Mouse (Mus musculus) heart, postnatal 10 days (tissue): ENCODE data around the gene Rpa3. TPM values are rescaled to one million over a fixed set of nuclear protein-coding genes. Genes with fewer than 3 reads are reported as not detected.
A peak's percentile ranks its signal among the peaks of the same experiment; 100 is the strongest.

Experiments used
- DNase-seq, 2 experiments: peaks; one replicate each; pipeline ENCODE4 v3.0.0; 2021
- intact Hi-C: fragments of 180-260 bp; cut with DNase I; formaldehyde crosslinking; loops from one replicate; pipeline ENCODE4 v1.15.1; 2025
- total RNA-seq, 2 experiments: library from RNA; stranded (reverse); gene quantifications; 2 replicates each; pipeline ENCODE4 v1.2.3; 2021

Gene Rpa3
- total RNA-seq, 2 experiments from 2014 or later = 22.5 to 30.5 TPM

DNA sequence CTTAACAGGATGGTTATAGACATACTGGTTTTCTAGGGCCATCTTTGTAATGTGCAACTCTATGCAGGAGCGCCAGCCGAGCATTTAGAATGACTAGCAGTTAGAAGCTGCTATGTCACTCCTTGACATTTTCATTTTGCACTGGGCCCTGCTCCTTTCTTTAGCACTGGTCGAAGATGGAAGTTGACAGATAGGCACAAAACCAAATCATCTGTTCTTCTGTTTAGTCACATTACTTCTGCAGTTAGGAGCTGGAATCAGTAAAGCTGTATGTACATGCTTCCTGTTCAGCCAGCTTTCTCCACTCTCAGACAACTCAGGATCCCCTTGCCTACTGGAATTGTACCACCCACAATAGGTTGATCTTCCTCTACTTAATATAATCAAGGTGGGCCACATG lies 48.3 kb downstream of the Rpa3 start:
- intact Hi-C loops = loop anchor here (5.0 kb wide), 2 partner anchors 47 to 527 kb away; partner anchors contain the start of genes Gm45062, Rpa3 and Umad1
- no peak for DNase-seq

DNA sequence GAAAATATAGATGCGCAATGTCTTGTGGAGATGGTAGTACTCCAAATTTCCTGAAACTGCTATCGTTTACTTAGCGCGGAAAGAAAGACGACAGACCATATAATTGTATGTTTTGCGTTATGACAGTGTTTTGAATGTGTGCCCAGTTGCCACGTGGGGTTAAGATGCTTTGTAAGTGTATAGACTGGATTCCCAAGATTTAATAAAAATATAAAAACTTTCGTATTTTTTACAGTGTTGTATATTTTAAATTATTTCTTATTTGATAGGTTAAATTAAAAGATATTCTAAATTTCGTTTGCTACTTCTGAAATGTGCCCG lies 49.1 kb downstream of the Rpa3 start:
- intact Hi-C loops = loop anchor here (5.0 kb wide), 2 partner anchors 47 to 527 kb away; partner anchors contain the start of genes Gm45062, Rpa3 and Umad1
- no peak for DNase-seq

- DNase-seq = peak; percentile 92 to 93
- intact Hi-C loops = no loop called here
Observed at GRCm38 (mm10) chr6:8209047-8209865, 49.7 kb downstream of the Rpa3 start, which contains the start of gene Mios. Mios (plus strand) TSS chr6:8209222.

Other genes starting within 250 kb of the Rpa3 start
- under 1 TPM; 0.57 to 0.96 TPM for gene Col28a1, start 66.6 kb downstream of the Rpa3 start, total RNA-seq
- 10 to 100 TPM; 21.6 TPM for gene Mios, start 50.0 kb downstream of the Rpa3 start, total RNA-seq
- gene Umad1, start 115 bp upstream of the Rpa3 start, total RNA-seq = 10 to 100 TPM; 11.5 to 12.2 TPM
- under 1 TPM in 1 of 2 experiments, not detected in 1; 0.15 TPM for gene Gm45062, start 277 bp upstream of the Rpa3 start, total RNA-seq